Mouse (Mus musculus) liver, embryonic 11.5 days (tissue): Measurements from ENCODE around the gene Gkn2. TPM values are rescaled to one million over a fixed set of nuclear protein-coding genes. Genes with fewer than 3 reads are reported as not detected.
A peak's percentile ranks its signal among the peaks of the same experiment; 100 is the strongest.

Experiments
- ATAC-seq: fragments of 200-750 bp; cut with Nextera tagmentation; replicated peaks from 2 replicates; pipeline ENCODE4 v1.8.0; 2017; ENCODE audit warnings: moderate number of reproducible peaks, mild to moderate bottlenecking, moderate TSS enrichment, moderate library complexity; ENCODE audit not compliant: low FRiP score
- DNase-seq: peaks from one replicate; pipeline ENCODE4 v3.0.0-alpha.2; 2017; ENCODE audit warnings: low spot score
- H3K27ac ChIP-seq: fragments of 300-500 bp; sonication (generic); 2 replicates; pipeline ENCODE4 v1.5.1; 2014; ENCODE audit warnings: mild to moderate bottlenecking, low read depth, low read length, control low read depth
- H3K27me3 ChIP-seq: fragments of 300-500 bp; sonication (generic); replicated peaks from 2 replicates; pipeline ENCODE4 v1.6.1; 2014; ENCODE audit warnings: low read length, mixed read lengths; ENCODE audit not compliant: control insufficient read depth, insufficient read depth
- H3K36me3 ChIP-seq: fragments of 300-500 bp; sonication (generic); 2 replicates; pipeline ENCODE4 v1.6.1; 2014; ENCODE audit warnings: mild to moderate bottlenecking, low read length, moderate library complexity, mixed read lengths; ENCODE audit not compliant: control insufficient read depth, insufficient read depth
- H3K4me1 ChIP-seq: fragments of 300-500 bp; sonication (generic); replicated peaks from 2 replicates; pipeline ENCODE4 v1.6.1; 2014; ENCODE audit warnings: low read length, mixed read lengths; ENCODE audit not compliant: control insufficient read depth, insufficient read depth
- H3K4me2 ChIP-seq: fragments of 300-500 bp; sonication (generic); 2 replicates; pipeline ENCODE4 v1.6.1; 2014; ENCODE audit warnings: mild to moderate bottlenecking, control low read depth, moderate library complexity
- H3K4me3 ChIP-seq: fragments of 300-500 bp; sonication (generic); 2 replicates; pipeline ENCODE4 v1.5.1; 2014; ENCODE audit warnings: low read depth, low read length, control low read depth
- H3K9ac ChIP-seq: fragments of 300-500 bp; sonication (generic); 2 replicates; pipeline ENCODE4 v1.6.1; 2014; ENCODE audit warnings: low read depth, low read length, control low read depth
- H3K9me3 ChIP-seq: fragments of 300-500 bp; sonication (generic); 2 replicates; pipeline ENCODE4 v1.6.1; 2016; ENCODE audit warnings: low read length, inconsistent platforms, mixed read lengths; ENCODE audit not compliant: control insufficient read depth
- WGBS: fragments of 180-500 bp; shearing (Covaris S2); extraction: QIAGEN DNeasy Blood & Tissue Kit; methylation state at CpG from one replicate; pipeline ENCODE4 v1.1.7; 2014; 5-methylcytosine and 5-hydroxymethylcytosine counted together
- polyA plus RNA-seq: library from polyadenylated mRNA; unstranded; fragments of >200 nt; fragmentation: Nextera tagmentation; extraction: Ambion mirVana; gene quantifications from 2 replicates; pipeline ENCODE4 v1.2.1, GENCODE M21; 2014

Gkn2 gene
- polyA plus RNA-seq, 1 experiment from 2014 or later, result not detected

GRCm38 (mm10) chr6:87426954-87427353 lies 53.8 kb downstream of the Gkn2 start:
- WGBS, result 69% methylated on average over 5 of the region's 5 CpGs
- no peak for DNase-seq
- H3K4me3 ChIP-seq, result no peak overlapping the region
- no peak overlapping the region for H3K27ac ChIP-seq
- no peak for ATAC-seq
- H3K4me2 ChIP-seq, result no peak overlapping the region
- H3K27me3 ChIP-seq, result no peaks in the 10 kb centered on the region
- no peaks in the 10 kb centered on the region for H3K36me3 ChIP-seq
- H3K4me1 ChIP-seq, result peaks cover 10% of the 10 kb centered on the region
- H3K9ac ChIP-seq, result no peak overlapping the region
- H3K9me3 ChIP-seq, result no peaks in the 10 kb centered on the region

- DNase-seq (no peak), ATAC-seq (no peak)
- Histone ChIP-seq H3K4me3 (no peak overlapping the region), H3K4me1 (peaks cover 7% of the 10 kb centered on the region), H3K36me3 (no peaks in the 10 kb centered on the region), H3K27ac (no peak overlapping the region), H3K4me2 (no peak overlapping the region), H3K27me3 (no peaks in the 10 kb centered on the region), H3K9ac (no peak overlapping the region), H3K9me3 (no peaks in the 10 kb centered on the region)
- 77% methylated on average over 8 of the region's 8 CpGs for WGBS
These were observed 54.5 kb downstream of the Gkn2 start for GRCm38 (mm10) chr6:87427616-87428015.

DNA sequence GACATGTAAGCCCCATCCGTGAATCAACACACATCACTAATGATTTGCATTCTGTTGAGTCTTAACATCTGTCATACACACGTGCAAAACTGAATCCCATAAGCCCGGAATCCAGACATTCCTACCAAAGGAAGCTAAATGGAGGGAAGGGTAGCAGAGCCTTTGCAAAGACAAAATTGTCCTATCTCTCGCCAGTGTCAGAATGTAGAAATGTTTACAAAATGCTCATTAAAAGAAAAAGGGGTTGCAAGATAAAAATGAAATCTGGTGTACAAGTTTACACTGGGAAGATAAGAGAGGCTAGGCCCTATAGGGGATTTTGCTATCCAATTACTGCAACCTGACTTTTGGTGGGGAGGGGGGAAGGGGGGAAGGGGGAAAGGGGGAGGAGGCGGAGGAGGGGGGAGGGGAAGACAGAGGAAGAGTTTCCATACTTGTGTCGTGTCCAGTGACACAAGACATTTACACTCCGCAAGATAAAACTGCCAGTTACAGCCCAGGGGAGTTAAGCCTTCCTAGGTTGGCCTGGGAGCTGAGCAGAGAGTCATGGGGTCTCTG lies 55.4 kb downstream of the Gkn2 start, which contains the start of gene Bmp10:
Gene Bmp10 (plus strand): TSS at position 508 of the 558 bp plus-strand sequence.
- peak within 1 kb of the TSS; percentile 29 for H3K4me3 ChIP-seq
- DNase-seq, result no peak
- WGBS, result 57% methylated on average over 7 of the region's 7 CpGs

More for the DNA sequence above, 55.4 kb downstream of the Gkn2 start, which contains the start of gene Bmp10:
- no peak for ATAC-seq
- Histone ChIP-seq H3K36me3 (no peaks in the 10 kb centered on the region), H3K9me3 (no peaks in the 10 kb centered on the region), H3K27ac (peak within 1 kb of the TSS; percentile 25; the same call in 1 of the 2 replicates), H3K4me2 (no peak within 1 kb of the TSS), H3K4me1 (peaks cover 5% of the 10 kb centered on the region), H3K27me3 (no peaks in the 10 kb centered on the region), H3K9ac (0 out of 2 replicates have a peak within 1 kb of the TSS, but pooled peaks have one; percentile 46)

Other genes starting within 250 kb of the Gkn2 start
- gene Antxr1, start 37.5 kb upstream of the Gkn2 start, polyA plus RNA-seq, result 2.0 and 3.1 TPM in 2 replicates
- gene Gkn1, start 22.4 kb upstream of the Gkn2 start, polyA plus RNA-seq, result not detected in 2 replicates
- gene Gkn3, start 15.6 kb downstream of the Gkn2 start, polyA plus RNA-seq, result 0.21 TPM in 1 of 2 replicates, not detected in the other
- 0.75 and 0.82 TPM in 2 replicates for gene Bmp10, start 55.6 kb downstream of the Gkn2 start, polyA plus RNA-seq
- gene Arhgap25, start 159.9 kb downstream of the Gkn2 start, polyA plus RNA-seq, result 6.9 and 7.9 TPM in 2 replicates
- gene Prokr1, start 217.4 kb downstream of the Gkn2 start, polyA plus RNA-seq, result 1.8 and 3.2 TPM in 2 replicates